Mouse (Mus musculus): ENCODE results near the gene Syncrip.
A peak's percentile ranks its signal among the peaks of the same experiment; 100 is the strongest.

The Syncrip gene

GRCm38 (mm10) chr9:88482230-88482828, at the start of gene Syncrip:
Gene Syncrip, minus strand, starts transcription at chr9:88482574.
- peak; percentile 97 for DNase-seq (ENCODE audit: low spot score)

GRCm38 (mm10) chr9:88529979-88530580, 47.7 kb upstream of the Syncrip start:
- no peak for DNase-seq (ENCODE audit: low spot score)

- DNase-seq (ENCODE audit: low spot score) = no peak
These were observed 47.2 kb upstream of the Syncrip start for GRCm38 (mm10) chr9:88529571-88529970.

GRCm38 (mm10) chr9:88528736-88529135, 46.4 kb upstream of the Syncrip start:
- no peak for DNase-seq (ENCODE audit: low spot score)

GRCm38 (mm10) chr9:88527956-88528355, 45.6 kb upstream of the Syncrip start:
- no peak for DNase-seq (ENCODE audit: low spot score)

GRCm38 (mm10) chr9:88525341-88525740, 43.0 kb upstream of the Syncrip start:
- DNase-seq (ENCODE audit: low spot score) = no peak

- DNase-seq (ENCODE audit: low spot score) = no peak
These were observed 42.4 kb upstream of the Syncrip start for GRCm38 (mm10) chr9:88524796-88525195.

GRCm38 (mm10) chr9:88524367-88524766, 42.0 kb upstream of the Syncrip start:
- no peak for DNase-seq (ENCODE audit: low spot score)

GRCm38 (mm10) chr9:88523335-88523668, 40.9 kb upstream of the Syncrip start:
- no peak for DNase-seq (ENCODE audit: low spot score)

GRCm38 (mm10) chr9:88522569-88523334, 40.4 kb upstream of the Syncrip start:
- peak; percentile 96 for DNase-seq (ENCODE audit: low spot score)

GRCm38 (mm10) chr9:88521961-88522568, 39.7 kb upstream of the Syncrip start:
- no peak for DNase-seq (ENCODE audit: low spot score)

- no peak for DNase-seq (ENCODE audit: low spot score)
These were observed 38.6 kb upstream of the Syncrip start for GRCm38 (mm10) chr9:88520849-88521483.

- no peak for DNase-seq (ENCODE audit: low spot score)
These were observed 37.9 kb upstream of the Syncrip start for GRCm38 (mm10) chr9:88520122-88520848.

GRCm38 (mm10) chr9:88519390-88520121, 37.2 kb upstream of the Syncrip start:
- no peak for DNase-seq (ENCODE audit: low spot score)

- no peak for DNase-seq (ENCODE audit: low spot score)
These were observed 34.1 kb upstream of the Syncrip start for GRCm38 (mm10) chr9:88516361-88516995.

GRCm38 (mm10) chr9:88515546-88515945, 33.2 kb upstream of the Syncrip start:
- DNase-seq (ENCODE audit: low spot score) = no peak

GRCm38 (mm10) chr9:88501846-88502245, 19.5 kb upstream of the Syncrip start:
- no peak for DNase-seq (ENCODE audit: low spot score)

- DNase-seq (ENCODE audit: low spot score) = no peak
These were observed 17.7 kb upstream of the Syncrip start for GRCm38 (mm10) chr9:88500112-88500511.

GRCm38 (mm10) chr9:88492522-88492921, 10.1 kb upstream of the Syncrip start:
- DNase-seq (ENCODE audit: low spot score) = no peak

- DNase-seq (ENCODE audit: low spot score) = no peak
These were observed 2.2 kb upstream of the Syncrip start for GRCm38 (mm10) chr9:88484531-88484930.
